Mouse (Mus musculus): ENCODE results near the gene Gm4792. TPM values are rescaled to one million over a fixed set of nuclear protein-coding genes. Genes with fewer than 3 reads are reported as not detected.

The Gm4792 gene
- polyA plus RNA-seq, 1 experiment from 2014 or later = 0.63 TPM

GRCm38 (mm10) chr10:94255744-94256143, 42.8 kb downstream of the Gm4792 start:
- WGBS = 63% methylated on average over 6 of the region's 6 CpGs
- no peaks in the 10 kb centered on the region for H3K27me3 ChIP-seq (ENCODE audit: control insufficient read depth, insufficient read depth, low read length)
- no peak overlapping the region for H3K27ac ChIP-seq (replicated peaks)
- H3K9me3 ChIP-seq (ENCODE audit: control insufficient read depth, low read length) = no peaks in the 10 kb centered on the region
- no peak overlapping the region for H3K4me2 ChIP-seq (replicated peaks; ENCODE audit: low read depth)
- no peaks in the 10 kb centered on the region for H3K36me3 ChIP-seq (ENCODE audit: control insufficient read depth, insufficient read depth, low read length)
- ATAC-seq (ENCODE audit: low FRiP score, low TSS enrichment) (no peak), DNase-seq (ENCODE audit: low spot score) (no peak)
- H3K9ac ChIP-seq (ENCODE audit: low read length) = no peak overlapping the region
- no peak overlapping the region for H3K4me3 ChIP-seq (ENCODE audit: low read depth, low read length)
- TF ChIP-seq CTCF (IDR thresholded peaks at IDR 0.05; ENCODE audit: low read depth) (no peak), EP300 (optimal IDR thresholded peaks at IDR 0.05) (no peak)
- H3K4me1 ChIP-seq (replicated peaks; ENCODE audit: control insufficient read depth, insufficient read depth) = no peaks in the 10 kb centered on the region

GRCm38 (mm10) chr10:94254766-94255165, 43.7 kb downstream of the Gm4792 start:
- no peak overlapping the region for H3K4me2 ChIP-seq (replicated peaks; ENCODE audit: low read depth)
- 62% methylated on average over 3 of the region's 3 CpGs for WGBS
- H3K9ac ChIP-seq (ENCODE audit: low read length) = no peak overlapping the region
- ATAC-seq (ENCODE audit: low FRiP score, low TSS enrichment) (no peak), DNase-seq (ENCODE audit: low spot score) (no peak)
- no peak overlapping the region for H3K27ac ChIP-seq (replicated peaks)
- no peaks in the 10 kb centered on the region for H3K4me1 ChIP-seq (replicated peaks; ENCODE audit: control insufficient read depth, insufficient read depth)
- H3K9me3 ChIP-seq (ENCODE audit: control insufficient read depth, low read length) = no peaks in the 10 kb centered on the region
- TF ChIP-seq CTCF (IDR thresholded peaks at IDR 0.05; ENCODE audit: low read depth) (no peak), EP300 (optimal IDR thresholded peaks at IDR 0.05) (no peak)
- no peaks in the 10 kb centered on the region for H3K27me3 ChIP-seq (ENCODE audit: control insufficient read depth, insufficient read depth, low read length)
- no peaks in the 10 kb centered on the region for H3K36me3 ChIP-seq (ENCODE audit: control insufficient read depth, insufficient read depth, low read length)
- no peak overlapping the region for H3K4me3 ChIP-seq (ENCODE audit: low read depth, low read length)

GRCm38 (mm10) chr10:94253260-94253807, 45.2 kb downstream of the Gm4792 start:
- TF ChIP-seq CTCF (IDR thresholded peaks at IDR 0.05; ENCODE audit: low read depth) (no peak), EP300 (optimal IDR thresholded peaks at IDR 0.05) (no peak)
- Histone ChIP-seq H3K27ac (replicated peaks) (no peak overlapping the region), H3K27me3 (ENCODE audit: control insufficient read depth, insufficient read depth, low read length) (no peaks in the 10 kb centered on the region), H3K4me1 (replicated peaks; ENCODE audit: control insufficient read depth, insufficient read depth) (no peaks in the 10 kb centered on the region), H3K4me3 (ENCODE audit: low read depth, low read length) (no peak overlapping the region), H3K36me3 (ENCODE audit: control insufficient read depth, insufficient read depth, low read length) (no peaks in the 10 kb centered on the region), H3K9ac (ENCODE audit: low read length) (no peak overlapping the region), H3K4me2 (replicated peaks; ENCODE audit: low read depth) (no peak overlapping the region), H3K9me3 (ENCODE audit: control insufficient read depth, low read length) (no peaks in the 10 kb centered on the region)
- DNase-seq (ENCODE audit: low spot score) (no peak), ATAC-seq (ENCODE audit: low FRiP score, low TSS enrichment) (no peak)
- 81% methylated on average over 17 of the region's 17 CpGs for WGBS

- TF ChIP-seq CTCF (IDR thresholded peaks at IDR 0.05; ENCODE audit: low read depth) (no peak), EP300 (optimal IDR thresholded peaks at IDR 0.05) (no peak)
- no peak overlapping the region for H3K9ac ChIP-seq (ENCODE audit: low read length)
- no peak overlapping the region for H3K4me2 ChIP-seq (replicated peaks; ENCODE audit: low read depth)
- no peak overlapping the region for H3K4me3 ChIP-seq (ENCODE audit: low read depth, low read length)
- no peaks in the 10 kb centered on the region for H3K9me3 ChIP-seq (ENCODE audit: control insufficient read depth, low read length)
- peak; percentile 74 for DNase-seq (ENCODE audit: low spot score)
- H3K27ac ChIP-seq (replicated peaks) = no peak overlapping the region
- peak; percentile 94 for ATAC-seq (ENCODE audit: low FRiP score, low TSS enrichment)
- H3K27me3 ChIP-seq (ENCODE audit: control insufficient read depth, insufficient read depth, low read length) = no peaks in the 10 kb centered on the region
- 42% methylated on average over 22 of the region's 22 CpGs for WGBS
- H3K4me1 ChIP-seq (replicated peaks; ENCODE audit: control insufficient read depth, insufficient read depth) = no peaks in the 10 kb centered on the region
- H3K36me3 ChIP-seq (ENCODE audit: control insufficient read depth, insufficient read depth, low read length) = no peaks in the 10 kb centered on the region
These were observed 48.7 kb downstream of the Gm4792 start for GRCm38 (mm10) chr10:94249575-94250456.

GRCm38 (mm10) chr10:94247748-94248349, 50.7 kb downstream of the Gm4792 start:
- no peak for DNase-seq (ENCODE audit: low spot score)
- Histone ChIP-seq H3K36me3 (ENCODE audit: control insufficient read depth, insufficient read depth, low read length) (no peaks in the 10 kb centered on the region), H3K27ac (replicated peaks) (no peak overlapping the region), H3K9me3 (ENCODE audit: control insufficient read depth, low read length) (no peaks in the 10 kb centered on the region), H3K4me1 (replicated peaks; ENCODE audit: control insufficient read depth, insufficient read depth) (no peaks in the 10 kb centered on the region), H3K4me2 (replicated peaks; ENCODE audit: low read depth) (no peak overlapping the region), H3K9ac (ENCODE audit: low read length) (no peak overlapping the region), H3K4me3 (ENCODE audit: low read depth, low read length) (no peak overlapping the region), H3K27me3 (ENCODE audit: control insufficient read depth, insufficient read depth, low read length) (no peaks in the 10 kb centered on the region)
- 75% methylated on average over 7 of the region's 7 CpGs for WGBS
- ATAC-seq (ENCODE audit: low FRiP score, low TSS enrichment) = no peak
- TF ChIP-seq EP300 (optimal IDR thresholded peaks at IDR 0.05) (no peak), CTCF (IDR thresholded peaks at IDR 0.05; ENCODE audit: low read depth) (no peak)

Other genes starting within 250 kb of the Gm4792 start
- 4.0 and 4.3 TPM in 2 replicates for gene Nr2c1, start 150.7 kb downstream of the Gm4792 start, polyA plus RNA-seq (2015; fragmentation: Nextera tagmentation; extraction: Ambion mirVana)
- 409 and 448 TPM in 2 replicates for gene Ndufa12, start 100.0 kb downstream of the Gm4792 start, polyA plus RNA-seq (2015; fragmentation: Nextera tagmentation; extraction: Ambion mirVana)
- gene Tmcc3, start 13.2 kb upstream of the Gm4792 start, polyA plus RNA-seq (2015; fragmentation: Nextera tagmentation; extraction: Ambion mirVana) = 19.8 and 20.8 TPM in 2 replicates

Data from stomach, postnatal 0 days (tissue).